Mouse (Mus musculus) embryonic facial prominence, embryonic 14.5 days (tissue): ENCODE results near the gene Adad2. TPM values are rescaled to one million over a fixed set of nuclear protein-coding genes. Genes with fewer than 3 reads are reported as not detected.

Source experiments
- ATAC-seq: fragments of 200-750 bp; cut with Nextera tagmentation; 2 replicates; pipeline ENCODE4 v1.8.0; 2017; ENCODE audit warnings: low read depth, moderate number of reproducible peaks, moderate TSS enrichment
- DNase-seq: peaks from one replicate; pipeline ENCODE4 v3.0.0-alpha.2; 2015; ENCODE audit warnings: low spot score
- H3K27ac ChIP-seq: fragments of 300-500 bp; sonication (generic); replicated peaks from 2 replicates; pipeline ENCODE4 v1.5.1; 2014; ENCODE audit warnings: low read depth, mild to moderate bottlenecking, low read length, moderate library complexity
- H3K27me3 ChIP-seq: fragments of 300-500 bp; sonication (generic); replicated peaks from 2 replicates; pipeline ENCODE4 v1.6.1; 2014; ENCODE audit warnings: low read length; ENCODE audit not compliant: control insufficient read depth, insufficient read depth
- H3K36me3 ChIP-seq: fragments of 300-500 bp; sonication (generic); 2 replicates; pipeline ENCODE4 v1.6.1; 2014; ENCODE audit warnings: low read length, mixed read lengths; ENCODE audit not compliant: control insufficient read depth, insufficient read depth
- H3K4me1 ChIP-seq: fragments of 300-500 bp; sonication (generic); 2 replicates; pipeline ENCODE4 v1.6.1; 2014; ENCODE audit warnings: antibody characterized with exemption, low read length; ENCODE audit not compliant: control insufficient read depth, insufficient read depth
- H3K4me2 ChIP-seq: fragments of 300-500 bp; sonication (generic); 2 replicates; pipeline ENCODE4 v1.6.1; 2014; ENCODE audit warnings: low read depth, mild to moderate bottlenecking, low read length, moderate library complexity, mixed read lengths
- H3K4me3 ChIP-seq: fragments of 300-500 bp; sonication (generic); 2 replicates; pipeline ENCODE4 v1.5.1; 2014; ENCODE audit warnings: low read depth, mild to moderate bottlenecking, low read length
- H3K9ac ChIP-seq: fragments of 300-500 bp; sonication (generic); 2 replicates; pipeline ENCODE4 v1.6.1; 2014; ENCODE audit warnings: low read depth, mild to moderate bottlenecking, low read length, moderate library complexity, mixed read lengths
- H3K9me3 ChIP-seq: fragments of 300-500 bp; sonication (generic); 2 replicates; pipeline ENCODE4 v1.6.1; 2016; ENCODE audit warnings: low read length; ENCODE audit not compliant: control insufficient read depth
- WGBS: fragments of 180-500 bp; shearing (Covaris S2); extraction: QIAGEN DNeasy Blood & Tissue Kit; methylation state at CpG from one replicate; pipeline ENCODE4 v1.1.7; 2014; 5-methylcytosine and 5-hydroxymethylcytosine counted together
- polyA plus RNA-seq: library from polyadenylated mRNA; unstranded; fragments of >200 nt; fragmentation: Nextera tagmentation; extraction: Ambion mirVana; gene quantifications from 2 replicates; pipeline ENCODE4 v1.2.1, GENCODE M21; 2014

Adad2 gene
- polyA plus RNA-seq, 1 experiment from 2014 or later = 0.14 TPM

DNA sequence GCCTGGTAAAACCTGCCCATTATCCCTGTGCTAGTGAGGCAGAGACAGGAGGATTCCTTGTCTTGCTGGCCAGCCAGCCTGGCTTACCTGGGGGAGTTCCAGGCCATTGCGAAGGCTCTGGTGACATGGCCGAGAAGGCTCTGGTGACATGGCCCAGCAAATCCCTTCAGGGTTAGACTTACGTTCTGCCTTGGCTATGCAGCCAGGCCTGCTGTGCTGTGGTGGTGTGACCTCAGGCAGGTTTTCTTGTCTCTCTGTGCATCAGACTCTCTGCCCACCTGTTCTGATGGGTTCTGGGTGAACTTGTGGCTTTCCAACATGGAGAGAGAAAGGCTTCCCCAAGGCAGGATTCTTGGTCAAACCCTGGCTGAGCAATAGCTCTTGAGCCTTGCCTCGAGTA is 24.8 kb downstream of the Adad2 start:
- WGBS = 91% methylated on average over 4 of the region's 4 CpGs
- Histone ChIP-seq H3K4me1 (peaks cover 7% of the 10 kb centered on the region; the same call in 1 of the 2 replicates), H3K4me2 (no peak overlapping the region), H3K9ac (no peak overlapping the region), H3K4me3 (no peak overlapping the region), H3K9me3 (no peaks in the 10 kb centered on the region), H3K27ac (no peak overlapping the region), H3K36me3 (no peaks in the 10 kb centered on the region), H3K27me3 (peaks cover 11% of the 10 kb centered on the region; the same call in 1 of the 2 replicates)
- DNase-seq = no peak
- ATAC-seq = no peak

DNA sequence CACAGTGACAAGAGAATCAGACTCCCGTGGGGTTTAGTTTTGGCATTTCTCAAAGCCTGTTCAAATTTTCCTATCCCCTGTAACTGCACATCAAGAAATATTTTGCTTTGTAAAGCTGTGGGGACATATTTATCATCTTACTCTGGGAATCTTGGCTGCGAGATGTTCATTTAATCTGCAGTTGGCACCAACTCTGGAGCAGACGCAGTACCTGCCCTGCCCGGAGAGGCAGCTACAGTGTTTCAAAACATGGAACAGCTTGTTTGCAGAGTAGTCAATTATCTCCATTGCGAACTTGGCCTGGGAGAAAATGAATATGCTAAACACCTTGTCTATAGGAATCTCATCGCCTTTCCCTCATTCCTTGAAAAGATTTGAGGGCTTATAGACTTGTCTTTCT is 25.7 kb downstream of the Adad2 start:
- Histone ChIP-seq H3K36me3 (no peaks in the 10 kb centered on the region), H3K27ac (no peak overlapping the region), H3K4me1 (peaks cover 7% of the 10 kb centered on the region; the same call in 1 of the 2 replicates), H3K27me3 (peaks cover 2% of the 10 kb centered on the region; the same call in 1 of the 2 replicates), H3K9me3 (no peaks in the 10 kb centered on the region), H3K4me3 (no peak overlapping the region), H3K4me2 (no peak overlapping the region), H3K9ac (no peak overlapping the region)
- WGBS = 74% methylated on average over 6 of the region's 6 CpGs
- ATAC-seq (no peak), DNase-seq (no peak)

DNA sequence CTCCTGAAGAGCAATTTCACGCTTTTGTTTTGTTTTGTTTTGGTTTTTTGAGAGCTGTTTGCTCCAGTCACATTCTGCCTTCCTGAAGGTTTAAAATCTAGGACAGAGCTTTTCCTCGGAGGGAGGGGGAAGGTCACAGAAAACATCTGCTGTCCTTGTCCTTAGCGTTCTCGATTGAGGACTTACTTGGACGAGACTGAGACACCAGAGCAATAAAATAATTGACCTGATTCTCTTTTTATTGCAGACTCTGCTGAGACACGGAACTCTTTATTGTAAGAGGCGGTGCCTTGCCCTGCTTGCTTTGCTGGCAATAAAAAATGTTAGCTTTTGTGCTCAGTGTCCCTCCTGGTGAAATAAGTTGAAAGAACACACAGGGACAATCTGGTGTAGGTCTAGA is 27.3 kb downstream of the Adad2 start:
- Histone ChIP-seq H3K4me3 (no peak overlapping the region), H3K36me3 (no peaks in the 10 kb centered on the region), H3K27ac (no peak overlapping the region), H3K4me1 (peaks cover 7% of the 10 kb centered on the region; the same call in 1 of the 2 replicates), H3K27me3 (no peaks in the 10 kb centered on the region), H3K9me3 (no peaks in the 10 kb centered on the region), H3K4me2 (no peak overlapping the region), H3K9ac (no peak overlapping the region)
- ATAC-seq (no peak), DNase-seq (no peak)
- 67% methylated on average over 7 of the region's 7 CpGs for WGBS

DNA sequence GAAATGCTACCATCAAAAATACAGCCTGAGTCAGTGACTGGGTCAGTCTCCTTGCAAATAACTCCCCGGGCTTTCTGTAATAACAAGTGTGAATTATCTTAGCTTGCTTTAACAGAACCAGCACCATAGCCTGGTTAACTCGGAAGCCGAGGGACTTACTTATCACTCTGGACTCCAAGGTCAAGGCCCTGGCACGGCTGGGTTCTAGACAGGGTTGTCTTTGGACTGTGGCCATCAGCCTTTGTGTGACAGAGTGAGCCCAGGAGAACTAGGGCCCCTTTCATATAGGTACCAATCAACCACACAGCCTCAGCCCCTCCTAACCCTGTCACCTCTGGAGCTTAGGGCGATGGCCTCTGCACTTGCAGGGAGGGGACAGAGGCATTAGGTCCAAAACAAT is 28.5 kb downstream of the Adad2 start:
- H3K4me3 ChIP-seq = no peak overlapping the region
- ATAC-seq (no peak), DNase-seq (no peak)
- no peaks in the 10 kb centered on the region for H3K27me3 ChIP-seq
- H3K27ac ChIP-seq = no peak overlapping the region
- H3K9ac ChIP-seq = no peak overlapping the region
- H3K4me1 ChIP-seq = no peaks in the 10 kb centered on the region
- 79% methylated on average over 5 of the region's 5 CpGs for WGBS
- H3K9me3 ChIP-seq = no peaks in the 10 kb centered on the region
- H3K4me2 ChIP-seq = no peak overlapping the region
- no peaks in the 10 kb centered on the region for H3K36me3 ChIP-seq

DNA sequence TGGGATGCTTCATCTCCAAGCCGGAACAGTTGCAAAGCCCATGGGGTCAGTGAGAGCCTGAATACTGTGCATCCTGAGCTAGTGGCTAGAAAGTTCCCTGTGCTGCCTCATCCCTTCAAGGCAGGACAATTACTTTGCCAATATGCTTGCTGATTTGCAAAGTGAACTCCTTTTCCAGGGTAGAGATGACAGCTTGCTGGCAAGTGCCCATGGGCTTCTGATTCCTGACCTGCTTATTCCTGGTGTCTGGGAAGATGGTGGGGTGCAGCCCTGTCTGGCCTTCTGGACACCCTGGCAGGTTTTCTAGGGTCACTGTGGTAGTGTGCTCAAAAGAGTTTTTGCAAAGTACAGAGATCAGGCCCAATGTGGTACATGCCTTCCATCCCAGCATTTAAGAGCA is 30.4 kb downstream of the Adad2 start:
- ATAC-seq (no peak), DNase-seq (no peak)
- WGBS = 81% methylated on average over 1 of the region's 1 CpGs
- no peaks in the 10 kb centered on the region for H3K36me3 ChIP-seq
- H3K27me3 ChIP-seq = no peaks in the 10 kb centered on the region
- H3K4me1 ChIP-seq = no peaks in the 10 kb centered on the region
- H3K27ac ChIP-seq = no peak overlapping the region
- H3K9ac ChIP-seq = no peak overlapping the region
- no peaks in the 10 kb centered on the region for H3K9me3 ChIP-seq
- H3K4me3 ChIP-seq = no peak overlapping the region
- H3K4me2 ChIP-seq = no peak overlapping the region

DNA sequence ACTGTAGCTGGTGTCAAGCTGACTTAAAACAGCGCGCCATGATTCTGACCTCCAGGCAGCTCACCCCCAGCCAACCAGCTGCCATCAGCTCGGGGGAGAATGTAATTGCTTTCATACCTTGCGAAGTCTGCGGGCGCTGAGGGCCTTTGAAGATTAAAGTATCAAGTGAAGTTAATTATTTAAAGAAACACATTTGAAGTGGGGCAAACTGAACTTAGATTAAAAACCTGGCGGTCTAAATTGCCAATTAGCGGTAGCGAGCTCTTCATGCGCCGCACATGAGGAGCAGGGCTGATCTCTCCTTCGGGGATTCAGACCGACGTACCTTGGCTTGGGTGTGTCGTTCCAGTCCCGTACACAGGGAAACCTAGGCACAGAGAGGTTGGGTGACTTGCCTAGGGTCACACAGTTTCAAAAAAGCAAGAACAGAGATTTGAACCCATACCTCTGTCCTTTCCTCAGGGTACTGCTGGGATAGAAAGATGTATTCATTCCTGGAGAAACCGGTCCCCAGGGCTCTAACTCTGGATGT is 31.9 kb downstream of the Adad2 start:
- ATAC-seq = no peak
- 59% methylated on average over 17 of the region's 17 CpGs for WGBS
- Histone ChIP-seq H3K4me1 (no peaks in the 10 kb centered on the region), H3K9me3 (no peaks in the 10 kb centered on the region), H3K27me3 (no peaks in the 10 kb centered on the region), H3K4me2 (no peak overlapping the region), H3K27ac (no peak overlapping the region), H3K4me3 (no peak overlapping the region), H3K36me3 (no peaks in the 10 kb centered on the region), H3K9ac (no peak overlapping the region)
- no peak for DNase-seq

DNA sequence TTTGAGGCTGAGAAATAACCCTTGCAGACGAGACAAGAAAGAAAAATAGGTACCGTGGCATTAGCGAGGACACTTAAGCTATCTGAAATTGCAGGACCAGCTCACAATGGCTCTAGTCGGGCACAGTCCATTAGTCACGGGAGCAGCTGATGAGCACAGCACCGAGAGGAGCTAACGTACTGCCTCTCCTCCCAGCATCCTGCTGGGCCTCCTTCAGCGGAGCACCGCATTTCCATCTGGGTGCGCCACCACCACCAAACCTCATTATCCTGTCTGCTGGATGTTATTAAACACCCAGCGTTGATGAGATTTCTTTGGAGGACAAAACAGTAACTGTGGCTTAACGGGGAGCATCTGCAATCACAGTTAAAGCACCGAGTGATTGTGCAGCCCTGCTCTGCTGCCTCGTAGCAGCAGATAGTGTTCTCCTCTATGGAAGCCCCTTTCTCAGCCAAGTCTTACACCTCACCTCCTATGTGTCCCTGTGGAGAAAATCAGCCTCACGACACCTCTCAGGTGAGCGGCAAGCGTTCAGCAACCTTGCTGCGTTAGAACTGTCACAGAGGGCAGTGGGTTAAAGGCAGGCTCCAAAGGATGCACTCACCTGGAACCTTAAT is 32.5 kb downstream of the Adad2 start:
- H3K9me3 ChIP-seq = no peaks in the 10 kb centered on the region
- no peaks in the 10 kb centered on the region for H3K27me3 ChIP-seq
- 55% methylated on average over 18 of the region's 18 CpGs for WGBS
- H3K27ac ChIP-seq = no peak overlapping the region
- H3K36me3 ChIP-seq = no peaks in the 10 kb centered on the region
- no peak overlapping the region for H3K4me3 ChIP-seq
- H3K4me1 ChIP-seq = no peaks in the 10 kb centered on the region
- no peak overlapping the region for H3K9ac ChIP-seq
- ATAC-seq = no peak; the same call in 1 of the 2 replicates
- DNase-seq = no peak
- H3K4me2 ChIP-seq = no peak overlapping the region

DNA sequence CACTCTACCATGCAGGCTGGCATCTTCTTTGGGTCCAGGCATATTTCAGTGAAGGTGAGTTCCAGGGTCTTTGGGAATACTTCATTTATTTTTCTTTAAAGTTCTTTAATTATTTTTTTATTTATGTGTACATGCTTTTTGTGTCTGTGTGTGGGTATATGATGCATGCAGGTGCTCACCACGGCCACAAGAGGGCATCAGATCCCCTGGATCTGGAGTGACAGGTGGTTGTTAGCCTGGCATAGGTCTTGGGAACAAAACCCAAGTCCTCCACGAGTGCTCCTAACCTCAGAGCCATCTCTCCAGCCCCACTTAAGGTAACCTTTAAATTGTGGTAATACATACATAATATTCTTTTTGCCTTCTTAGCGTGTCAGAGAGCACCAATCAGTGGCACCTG is 33.6 kb downstream of the Adad2 start:
- 75% methylated on average over 3 of the region's 3 CpGs for WGBS
- DNase-seq (no peak), ATAC-seq (no peak)
- Histone ChIP-seq H3K4me3 (no peak overlapping the region), H3K4me1 (no peaks in the 10 kb centered on the region), H3K27me3 (no peaks in the 10 kb centered on the region), H3K27ac (no peak overlapping the region), H3K9ac (no peak overlapping the region), H3K4me2 (no peak overlapping the region), H3K36me3 (no peaks in the 10 kb centered on the region), H3K9me3 (no peaks in the 10 kb centered on the region)

DNA sequence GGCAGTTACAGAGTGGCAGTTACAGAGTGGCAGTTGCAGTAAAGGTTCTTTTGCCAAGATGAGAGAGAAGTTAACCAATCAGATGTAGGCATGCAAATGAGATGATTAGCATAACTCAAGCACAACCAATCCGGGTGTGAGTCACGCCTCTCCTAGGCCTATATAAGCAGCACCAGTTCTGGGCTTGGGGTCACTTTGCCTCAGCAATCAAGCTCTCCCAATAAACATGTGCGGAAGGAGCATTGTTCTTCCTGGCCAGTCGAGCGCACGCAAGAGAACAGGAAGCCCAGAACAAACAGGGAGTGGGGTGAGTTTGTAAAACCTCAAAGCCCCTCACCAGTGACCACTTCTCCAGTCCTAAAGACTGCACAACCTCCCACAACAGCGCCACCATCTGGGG is 34.3 kb downstream of the Adad2 start:
- 85% methylated on average over 7 of the region's 7 CpGs for WGBS
- H3K9ac ChIP-seq = no peak overlapping the region

More for the DNA sequence above, 34.3 kb downstream of the Adad2 start:
- Histone ChIP-seq H3K9me3 (no peaks in the 10 kb centered on the region), H3K4me1 (no peaks in the 10 kb centered on the region; the same call in 1 of the 2 replicates), H3K4me3 (no peak overlapping the region), H3K27me3 (no peaks in the 10 kb centered on the region), H3K36me3 (no peaks in the 10 kb centered on the region), H3K4me2 (no peak overlapping the region), H3K27ac (no peak overlapping the region)
- DNase-seq (no peak), ATAC-seq (no peak)
